Mouse (Mus musculus): ENCODE data around the gene Nsl1.

DNA sequence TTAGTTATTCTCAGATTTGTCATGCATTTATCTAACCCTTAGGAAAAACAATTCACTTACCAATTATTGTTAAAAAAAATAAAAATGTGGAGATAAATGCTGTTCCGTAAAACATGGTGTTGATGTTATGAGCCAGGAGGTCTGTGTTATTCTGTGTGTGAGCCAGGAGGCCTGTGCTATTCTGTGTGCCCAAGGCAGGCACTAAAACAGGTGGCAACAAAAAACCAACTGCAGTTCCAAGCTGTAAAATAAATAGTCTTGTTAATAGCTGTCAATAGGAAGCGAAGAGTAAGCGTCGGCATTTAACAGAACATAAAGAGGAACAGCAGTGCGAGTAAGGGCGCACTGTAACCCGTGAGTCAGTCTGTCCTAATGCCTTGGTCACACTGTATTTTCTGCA is 41.8 kb upstream of the Nsl1 start:
- TF ChIP-seq CTCF (IDR thresholded peaks at IDR 0.05; ENCODE audit: control insufficient read depth, insufficient read depth, insufficient replicate concordance, low read depth, low read length) (no peak), POLR2A (IDR thresholded peaks at IDR 0.05; ENCODE audit: control insufficient read depth, low read depth, low read length) (no peak)
